Mouse (Mus musculus): ENCODE measurements at regions not wholly inside any gene's neighbourhood (a gene's known extent, or its start where the extent isn't known, plus 50 kb on each side); places are given as distances from the start of the nearest gene placed in this dataset.

GRCm38 (mm10) chr13:53722881-53723280, 250.0 kb upstream of the Msx2 start:
- no peak for ATAC-seq (ENCODE audit: low read depth)
- no peaks in the 10 kb centered on the region for H3K9me3 ChIP-seq (ENCODE audit: control insufficient read depth, low read length)
- H3K4me2 ChIP-seq (ENCODE audit: low read depth, low read length) = no peak overlapping the region
- no peak overlapping the region for H3K9ac ChIP-seq (replicated peaks; ENCODE audit: low read depth, low read length)
- WGBS = 42% methylated on average over 6 of the region's 6 CpGs
- H3K36me3 ChIP-seq (ENCODE audit: control insufficient read depth, insufficient read depth, low read length) = no peaks in the 10 kb centered on the region
- H3K4me3 ChIP-seq (ENCODE audit: low read depth, low read length) = no peak overlapping the region
- H3K27ac ChIP-seq (ENCODE audit: low read depth, low read length) = no peak overlapping the region
- H3K4me1 ChIP-seq (ENCODE audit: control insufficient read depth, insufficient read depth, low read length) = no peaks in the 10 kb centered on the region
- no peaks in the 10 kb centered on the region for H3K27me3 ChIP-seq (ENCODE audit: control insufficient read depth, insufficient read depth, low read length)

- no peak overlapping the region for H3K27ac ChIP-seq (ENCODE audit: low read depth, low read length)
- H3K27me3 ChIP-seq (ENCODE audit: control insufficient read depth, insufficient read depth, low read length) = no peaks in the 10 kb centered on the region
- no peak overlapping the region for H3K4me3 ChIP-seq (ENCODE audit: low read depth, low read length)
- ATAC-seq (ENCODE audit: low read depth) = no peak
- no peaks in the 10 kb centered on the region for H3K9me3 ChIP-seq (ENCODE audit: control insufficient read depth, low read length)
- H3K4me1 ChIP-seq (ENCODE audit: control insufficient read depth, insufficient read depth, low read length) = no peaks in the 10 kb centered on the region
- no peak overlapping the region for H3K4me2 ChIP-seq (ENCODE audit: low read depth, low read length)
- WGBS = 60% methylated on average over 9 of the region's 9 CpGs
- no peak overlapping the region for H3K9ac ChIP-seq (replicated peaks; ENCODE audit: low read depth, low read length)
- no peaks in the 10 kb centered on the region for H3K36me3 ChIP-seq (ENCODE audit: control insufficient read depth, insufficient read depth, low read length)
These were observed 248.2 kb upstream of the Msx2 start for GRCm38 (mm10) chr13:53721038-53721463.

GRCm38 (mm10) chr13:53717582-53717981, 244.7 kb upstream of the Msx2 start:
- H3K9me3 ChIP-seq (ENCODE audit: control insufficient read depth, low read length) = no peaks in the 10 kb centered on the region
- 87% methylated on average over 4 of the region's 4 CpGs for WGBS
- no peak for ATAC-seq (ENCODE audit: low read depth)
- no peaks in the 10 kb centered on the region for H3K36me3 ChIP-seq (ENCODE audit: control insufficient read depth, insufficient read depth, low read length)
- H3K9ac ChIP-seq (replicated peaks; ENCODE audit: low read depth, low read length) = no peak overlapping the region
- no peaks in the 10 kb centered on the region for H3K27me3 ChIP-seq (ENCODE audit: control insufficient read depth, insufficient read depth, low read length)
- H3K4me3 ChIP-seq (ENCODE audit: low read depth, low read length) = no peak overlapping the region
- H3K27ac ChIP-seq (ENCODE audit: low read depth, low read length) = no peak overlapping the region
- no peaks in the 10 kb centered on the region for H3K4me1 ChIP-seq (ENCODE audit: control insufficient read depth, insufficient read depth, low read length)
- H3K4me2 ChIP-seq (ENCODE audit: low read depth, low read length) = no peak overlapping the region

- no peaks in the 10 kb centered on the region for H3K9me3 ChIP-seq (ENCODE audit: control insufficient read depth, low read length)
- H3K4me3 ChIP-seq (ENCODE audit: low read depth, low read length) = no peak overlapping the region
- H3K36me3 ChIP-seq (ENCODE audit: control insufficient read depth, insufficient read depth, low read length) = no peaks in the 10 kb centered on the region
- no peak overlapping the region for H3K9ac ChIP-seq (replicated peaks; ENCODE audit: low read depth, low read length)
- H3K4me2 ChIP-seq (ENCODE audit: low read depth, low read length) = no peak overlapping the region
- no peaks in the 10 kb centered on the region for H3K4me1 ChIP-seq (ENCODE audit: control insufficient read depth, insufficient read depth, low read length)
- H3K27me3 ChIP-seq (ENCODE audit: control insufficient read depth, insufficient read depth, low read length) = no peaks in the 10 kb centered on the region
- WGBS = 88% methylated on average over 2 of the region's 2 CpGs
- no peak overlapping the region for H3K27ac ChIP-seq (ENCODE audit: low read depth, low read length)
- no peak for ATAC-seq (ENCODE audit: low read depth)
These were observed 244.2 kb upstream of the Msx2 start for GRCm38 (mm10) chr13:53717086-53717485.

- no peaks in the 10 kb centered on the region for H3K4me1 ChIP-seq (ENCODE audit: control insufficient read depth, insufficient read depth, low read length)
- no peak overlapping the region for H3K27ac ChIP-seq (ENCODE audit: low read depth, low read length)
- no peaks in the 10 kb centered on the region for H3K36me3 ChIP-seq (ENCODE audit: control insufficient read depth, insufficient read depth, low read length)
- H3K4me2 ChIP-seq (ENCODE audit: low read depth, low read length) = no peak overlapping the region
- H3K9me3 ChIP-seq (ENCODE audit: control insufficient read depth, low read length) = no peaks in the 10 kb centered on the region
- no peaks in the 10 kb centered on the region for H3K27me3 ChIP-seq (ENCODE audit: control insufficient read depth, insufficient read depth, low read length)
- H3K9ac ChIP-seq (replicated peaks; ENCODE audit: low read depth, low read length) = no peak overlapping the region
- WGBS = 79% methylated on average over 10 of the region's 10 CpGs
- no peak for ATAC-seq (ENCODE audit: low read depth)
- H3K4me3 ChIP-seq (ENCODE audit: low read depth, low read length) = no peak overlapping the region
These were observed 236.2 kb upstream of the Msx2 start for GRCm38 (mm10) chr13:53709062-53709461.

- Histone ChIP-seq H3K36me3 (ENCODE audit: control insufficient read depth, insufficient read depth, low read length) (no peaks in the 10 kb centered on the region), H3K4me1 (ENCODE audit: control insufficient read depth, insufficient read depth, low read length) (no peaks in the 10 kb centered on the region), H3K27me3 (ENCODE audit: control insufficient read depth, insufficient read depth, low read length) (no peaks in the 10 kb centered on the region), H3K9me3 (ENCODE audit: control insufficient read depth, low read length) (no peaks in the 10 kb centered on the region), H3K4me3 (ENCODE audit: low read depth, low read length) (no peak overlapping the region), H3K9ac (replicated peaks; ENCODE audit: low read depth, low read length) (no peak overlapping the region), H3K4me2 (ENCODE audit: low read depth, low read length) (no peak overlapping the region), H3K27ac (ENCODE audit: low read depth, low read length) (no peak overlapping the region)
- ATAC-seq (ENCODE audit: low read depth) = no peak
- WGBS = 91% methylated on average over 17 of the region's 17 CpGs
These were observed 234.7 kb upstream of the Msx2 start for GRCm38 (mm10) chr13:53707548-53707947.

- Histone ChIP-seq H3K4me1 (ENCODE audit: control insufficient read depth, insufficient read depth, low read length) (no peaks in the 10 kb centered on the region), H3K4me3 (ENCODE audit: low read depth, low read length) (no peak overlapping the region), H3K27me3 (ENCODE audit: control insufficient read depth, insufficient read depth, low read length) (no peaks in the 10 kb centered on the region), H3K4me2 (ENCODE audit: low read depth, low read length) (no peak overlapping the region), H3K27ac (ENCODE audit: low read depth, low read length) (no peak overlapping the region), H3K9ac (replicated peaks; ENCODE audit: low read depth, low read length) (no peak overlapping the region), H3K9me3 (ENCODE audit: control insufficient read depth, low read length) (no peaks in the 10 kb centered on the region), H3K36me3 (ENCODE audit: control insufficient read depth, insufficient read depth, low read length) (no peaks in the 10 kb centered on the region)
- no peak for ATAC-seq (ENCODE audit: low read depth)
- 89% methylated on average over 11 of the region's 11 CpGs for WGBS
These were observed 231.2 kb upstream of the Msx2 start for GRCm38 (mm10) chr13:53704104-53704503.

GRCm38 (mm10) chr13:53700236-53700635, 227.4 kb upstream of the Msx2 start:
- no peaks in the 10 kb centered on the region for H3K27me3 ChIP-seq (ENCODE audit: control insufficient read depth, insufficient read depth, low read length)
- ATAC-seq (ENCODE audit: low read depth) = no peak
- H3K36me3 ChIP-seq (ENCODE audit: control insufficient read depth, insufficient read depth, low read length) = no peaks in the 10 kb centered on the region
- H3K9me3 ChIP-seq (ENCODE audit: control insufficient read depth, low read length) = no peaks in the 10 kb centered on the region
- H3K27ac ChIP-seq (ENCODE audit: low read depth, low read length) = no peak overlapping the region
- H3K4me1 ChIP-seq (ENCODE audit: control insufficient read depth, insufficient read depth, low read length) = no peaks in the 10 kb centered on the region
- H3K4me3 ChIP-seq (ENCODE audit: low read depth, low read length) = no peak overlapping the region
- 29% methylated on average over 3 of the region's 3 CpGs for WGBS
- H3K9ac ChIP-seq (replicated peaks; ENCODE audit: low read depth, low read length) = no peak overlapping the region
- H3K4me2 ChIP-seq (ENCODE audit: low read depth, low read length) = no peak overlapping the region

- 0 out of 2 replicates have a peak, but pooled peaks have one; percentile 34 for ATAC-seq (ENCODE audit: low read depth)
- H3K36me3 ChIP-seq (ENCODE audit: control insufficient read depth, insufficient read depth, low read length) = no peaks in the 10 kb centered on the region
These were observed 225.1 kb upstream of the Msx2 start for GRCm38 (mm10) chr13:53697954-53698353.

GRCm38 (mm10) chr13:53695385-53695784, 222.5 kb upstream of the Msx2 start:
- Histone ChIP-seq H3K27ac (ENCODE audit: low read depth, low read length) (no peak overlapping the region), H3K4me1 (ENCODE audit: control insufficient read depth, insufficient read depth, low read length) (no peaks in the 10 kb centered on the region), H3K9me3 (ENCODE audit: control insufficient read depth, low read length) (no peaks in the 10 kb centered on the region), H3K4me3 (ENCODE audit: low read depth, low read length) (no peak overlapping the region), H3K36me3 (ENCODE audit: control insufficient read depth, insufficient read depth, low read length) (no peaks in the 10 kb centered on the region), H3K4me2 (ENCODE audit: low read depth, low read length) (no peak overlapping the region), H3K9ac (replicated peaks; ENCODE audit: low read depth, low read length) (no peak overlapping the region), H3K27me3 (ENCODE audit: control insufficient read depth, insufficient read depth, low read length) (no peaks in the 10 kb centered on the region)
- ATAC-seq (ENCODE audit: low read depth) = no peak
- 66% methylated on average over 3 of the region's 3 CpGs for WGBS

More at GRCm38 (mm10) chr13:53697954-53698353, 225.1 kb upstream of the Msx2 start:
- Histone ChIP-seq H3K9me3 (ENCODE audit: control insufficient read depth, low read length) (no peaks in the 10 kb centered on the region), H3K4me2 (ENCODE audit: low read depth, low read length) (no peak overlapping the region), H3K9ac (replicated peaks; ENCODE audit: low read depth, low read length) (no peak overlapping the region), H3K4me3 (ENCODE audit: low read depth, low read length) (no peak overlapping the region), H3K27ac (ENCODE audit: low read depth, low read length) (no peak overlapping the region), H3K27me3 (ENCODE audit: control insufficient read depth, insufficient read depth, low read length) (no peaks in the 10 kb centered on the region), H3K4me1 (ENCODE audit: control insufficient read depth, insufficient read depth, low read length) (no peaks in the 10 kb centered on the region)
- 36% methylated on average over 6 of the region's 6 CpGs for WGBS
